In the genomic region with DNA sequence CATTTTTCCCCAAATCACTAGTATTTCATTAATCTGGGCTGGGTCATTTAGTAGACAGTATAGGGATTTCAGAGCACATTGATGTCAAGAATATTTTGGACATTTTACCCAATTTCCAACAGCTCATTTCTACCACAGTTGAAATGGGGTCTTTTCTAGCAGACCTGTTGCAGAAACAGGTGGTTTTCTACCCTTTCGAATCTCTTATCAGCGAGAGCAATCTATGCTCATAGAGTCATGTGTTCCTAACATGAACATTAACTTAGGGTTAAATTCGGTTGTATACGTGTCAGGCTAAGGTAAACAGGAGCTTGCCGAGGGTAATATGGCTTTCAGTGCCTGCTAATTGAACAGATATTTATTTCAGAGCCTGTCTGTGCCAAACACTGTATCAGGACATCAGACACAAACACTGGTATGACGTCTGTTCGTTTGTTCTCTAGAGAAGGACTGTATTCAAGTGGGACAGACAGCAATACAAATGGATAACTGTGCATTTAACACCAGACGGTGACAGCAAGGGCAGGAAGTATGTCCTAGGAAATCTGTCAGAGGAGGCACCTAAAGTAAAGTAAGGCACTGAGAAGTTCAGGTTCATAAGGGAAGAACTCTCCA, we compare ENCODE assay signal across 21 mouse cellular contexts. TPM values are rescaled to one million over a fixed set of nuclear protein-coding genes. Genes with fewer than 3 reads are reported as not detected.
A peak's percentile ranks its signal among the peaks of the same experiment; 100 is the strongest.
DNase-seq lines count a peak whose midpoint lies in the region; ATAC-seq and TF ChIP-seq lines count a peak whose summit lies in the region.
"Had no signal": no experiment of that assay in that cellular context is flagged by ENCODE, and none has a peak within 500 bp of the region (broad histone marks: within the 10 kb centered on the region; RNA-seq: fewer than 3 reads in every experiment).

No protein-coding gene starts in this region.

- H3K9me3 ChIP-seq in midbrain, embryonic 11.5 days (ENCODE audit: control insufficient read depth, low read length): no peaks in the 10 kb centered on the region
- H3K9me3 ChIP-seq in midbrain, postnatal 0 days (ENCODE audit: low read length): no peaks in the 10 kb centered on the region
- no peaks in the 10 kb centered on the region for H3K9me3 ChIP-seq in forebrain, embryonic 11.5 days (ENCODE audit: control insufficient read depth, low read length)
- H3K9me3 ChIP-seq: embryonic facial prominence, embryonic 12.5 days; forebrain, embryonic 12.5 days; heart, embryonic 12.5 days; hindbrain, embryonic 10.5 days had no signal

- H3K4me1 ChIP-seq in midbrain, embryonic 11.5 days (ENCODE audit: control insufficient read depth, insufficient read depth, low read length): no peaks in the 10 kb centered on the region
- no peaks in the 10 kb centered on the region for H3K4me1 ChIP-seq in midbrain, postnatal 0 days (ENCODE audit: insufficient read depth, low read length)
- H3K4me1 ChIP-seq in forebrain, embryonic 11.5 days (replicated peaks; ENCODE audit: control insufficient read depth, insufficient read depth, low read length): no peaks in the 10 kb centered on the region
- H3K4me1 ChIP-seq: embryonic facial prominence, embryonic 12.5 days; forebrain, embryonic 12.5 days; heart, embryonic 12.5 days; hindbrain, embryonic 10.5 days had no signal

- no peak overlapping the region for H3K9ac ChIP-seq in midbrain, embryonic 11.5 days (ENCODE audit: low read length)
- no peak overlapping the region for H3K9ac ChIP-seq in midbrain, postnatal 0 days (replicated peaks; ENCODE audit: low read length, poor library complexity, severe bottlenecking)
- H3K9ac ChIP-seq in forebrain, embryonic 11.5 days (ENCODE audit: low read length): no peak overlapping the region
- H3K9ac ChIP-seq: embryonic facial prominence, embryonic 12.5 days; forebrain, embryonic 12.5 days; heart, embryonic 12.5 days; hindbrain, embryonic 14.5 days had no signal

- TF ChIP-seq CTCF in midbrain, postnatal 0 days (IDR thresholded peaks at IDR 0.05): no peak

- no peaks in the 10 kb centered on the region for H3K27me3 ChIP-seq in midbrain, embryonic 11.5 days (ENCODE audit: control insufficient read depth, insufficient read depth, low read length)
- no peaks in the 10 kb centered on the region for H3K27me3 ChIP-seq in midbrain, postnatal 0 days (ENCODE audit: insufficient read depth, low read length)
- H3K27me3 ChIP-seq in forebrain, embryonic 11.5 days (ENCODE audit: control insufficient read depth, insufficient read depth, low read length): no peaks in the 10 kb centered on the region
- H3K27me3 ChIP-seq: embryonic facial prominence, embryonic 12.5 days; forebrain, embryonic 12.5 days; heart, embryonic 12.5 days had no signal

- H3K27ac ChIP-seq in midbrain, embryonic 11.5 days (ENCODE audit: low read depth, low read length): no peak overlapping the region
- no peak overlapping the region for H3K27ac ChIP-seq in midbrain, postnatal 0 days (ENCODE audit: low read depth, low read length)
- no peak overlapping the region for H3K27ac ChIP-seq in forebrain, embryonic 11.5 days (ENCODE audit: low read depth, low read length)
- H3K27ac ChIP-seq: embryonic facial prominence, embryonic 12.5 days; forebrain, embryonic 12.5 days; gastrocnemius, adult 2 months; hindbrain, embryonic 10.5 days; hindbrain, embryonic 14.5 days had no signal

- H3K4me2 ChIP-seq in midbrain, embryonic 11.5 days: no peak overlapping the region
- no peak overlapping the region for H3K4me2 ChIP-seq in midbrain, postnatal 0 days (ENCODE audit: low read depth, low read length, poor library complexity, severe bottlenecking)
- no peak overlapping the region for H3K4me2 ChIP-seq in forebrain, embryonic 11.5 days (ENCODE audit: low read depth, low read length, severe bottlenecking)
- H3K4me2 ChIP-seq: embryonic facial prominence, embryonic 12.5 days; forebrain, embryonic 12.5 days; heart, embryonic 12.5 days; hindbrain, embryonic 14.5 days had no signal

- H3K4me3 ChIP-seq in midbrain, embryonic 11.5 days (ENCODE audit: low read depth, low read length): no peak overlapping the region
- no peak overlapping the region for H3K4me3 ChIP-seq in midbrain, postnatal 0 days (ENCODE audit: low read depth, low read length)
- no peak overlapping the region for H3K4me3 ChIP-seq in forebrain, embryonic 11.5 days (ENCODE audit: low read depth, low read length)
- H3K4me3 ChIP-seq: embryonic facial prominence, embryonic 12.5 days; forebrain, embryonic 12.5 days; gastrocnemius, adult 2 months; heart, embryonic 12.5 days; hindbrain, embryonic 10.5 days had no signal

- no peaks in the 10 kb centered on the region for H3K36me3 ChIP-seq in midbrain, embryonic 11.5 days (ENCODE audit: control insufficient read depth, insufficient read depth, low read length)
- no peaks in the 10 kb centered on the region for H3K36me3 ChIP-seq in midbrain, postnatal 0 days (ENCODE audit: insufficient read depth, low read length)
- no peaks in the 10 kb centered on the region for H3K36me3 ChIP-seq in forebrain, embryonic 11.5 days (ENCODE audit: control insufficient read depth, insufficient read depth, low read length)
- H3K36me3 ChIP-seq: embryonic facial prominence, embryonic 12.5 days; forebrain, embryonic 12.5 days; heart, embryonic 12.5 days; hindbrain, embryonic 10.5 days had no signal

- ATAC-seq in midbrain, embryonic 11.5 days (ENCODE audit: low FRiP score): no peak
- ATAC-seq in midbrain, postnatal 0 days (ENCODE audit: low FRiP score): no peak
- peak; percentile 29 for ATAC-seq in activated CD4-positive, CD25-positive, alpha-beta regulatory T cell, adult 4 months
- no peak for ATAC-seq in forebrain, embryonic 11.5 days (replicated peaks; ENCODE audit: low FRiP score)
- ATAC-seq: forebrain, embryonic 16.5 days had no signal

- whole genome bisulfite sequencing in midbrain, embryonic 11.5 days: 82% methylated on average over 8 of the region's 8 CpGs
- WGBS in midbrain, postnatal 0 days: 91% methylated on average over 8 of the region's 8 CpGs
- 86% methylated on average over 8 of the region's 8 CpGs for whole genome bisulfite sequencing in forebrain, embryonic 11.5 days

- DNase-seq in midbrain, embryonic 11.5 days (ENCODE audit: low spot score, missing footprints): peak; percentile 45
- DNase-seq in midbrain, postnatal 0 days (ENCODE audit: low spot score): no peak
- DNase-seq in CD4-positive, CD25-positive, alpha-beta regulatory T cell, adult 2 months (ENCODE audit: low read depth, low spot score): peak; percentile 52
- DNase-seq in thymus, postnatal 25 days: peak; percentile 52
- DNase-seq in forebrain, embryonic 11.5 days (ENCODE audit: low spot score): no peak
- no peak for DNase-seq in adrenal gland, postnatal 25 days
- DNase-seq: adrenal gland, postnatal 10 days; cerebellum, adult 11-12 months; cerebellum, adult 9-10 months; cerebellum, postnatal 25 days; gastrocnemius, adult 2 months; gastrocnemius, postnatal 25 days had no signal

RNA-seq across cellular contexts. Expression of gene Slamf1, which starts 5.3 kb away (rescaled TPM):
- 0.29 and 0.37 TPM in 2 replicates for polyA plus RNA-seq in midbrain, embryonic 11.5 days (2014; fragmentation: Nextera tagmentation; extraction: Ambion mirVana)
- total RNA-seq in midbrain, postnatal 0 days (2014; rRNA removed): 0.11 and 0.85 TPM in 2 replicates
- polyA plus RNA-seq in midbrain, postnatal 0 days (2015; fragmentation: Nextera tagmentation; extraction: Ambion mirVana): 0.19 and 0.21 TPM in 2 replicates
- polyA plus RNA-seq in activated CD4-positive, CD25-positive, alpha-beta regulatory T cell, adult 4 months (2017; shearing (Covaris generic)): 10 to 100 TPM; 68.6 to 72.1 TPM
- 0.27 and 0.35 TPM in 2 replicates for polyA plus RNA-seq in forebrain, embryonic 11.5 days (2014; fragmentation: Nextera tagmentation; extraction: Ambion mirVana)
- not detected in 2 replicates for total RNA-seq in adrenal gland, postnatal 25 days (2021)
- total RNA-seq: gastrocnemius, adult 2 months; gastrocnemius, postnatal 25 days; granulocyte monocyte progenitor cell, adult 5-6 weeks had no signal
- polyA plus RNA-seq: C2C12 had no signal

Comparison
In these comparisons a context has a peak if more than half of its experiments do, and no peak if none do; other contexts are left out.
1. DNase-seq: peak in midbrain, embryonic 11.5 days (single experiment), CD4-positive, CD25-positive, alpha-beta regulatory T cell, adult 2 months (single experiment) and thymus, postnatal 25 days (single experiment); none in midbrain, postnatal 0 days (single experiment), forebrain, embryonic 11.5 days (single experiment) and adrenal gland, postnatal 25 days (single experiment).
2. RNA of gene Slamf1, which starts 5.3 kb away (polyA plus RNA-seq): 68.6 to 72.1 TPM in activated CD4-positive, CD25-positive, alpha-beta regulatory T cell, adult 4 months; 0.29 to 0.37 TPM in midbrain, embryonic 11.5 days, 0.27 to 0.35 TPM in forebrain, embryonic 11.5 days and 0.19 to 0.21 TPM in midbrain, postnatal 0 days; every median in the first group is over 10 times any median in the second.